Mouse (Mus musculus) ES-E14 (cell line): Measurements from ENCODE around the gene Stard3. TPM values are rescaled to one million over a fixed set of nuclear protein-coding genes. Genes with fewer than 3 reads are reported as not detected.

Experiments
- DNase-seq: peaks from one replicate; pipeline ENCODE4 v3.0.0-alpha.2; 2013; ENCODE audit warnings: low read depth, low spot score
- H3K27ac ChIP-seq: 2 replicates; pipeline ENCODE4 v1.5.1; 2012; ENCODE audit warnings: low read depth, mild to moderate bottlenecking, low read length, moderate library complexity, mixed read lengths; ENCODE audit not compliant: poor library complexity, insufficient read depth, severe bottlenecking
- H3K36me3 ChIP-seq: 2 replicates; pipeline ENCODE4 v1.6.1; 2012; ENCODE audit warnings: mild to moderate bottlenecking, low read length, moderate library complexity, mixed read lengths; ENCODE audit not compliant: control insufficient read depth, poor library complexity, insufficient read depth, severe bottlenecking
- H3K4me1 ChIP-seq, 2 experiments: fragments of 150-350 bp in 1 of 2; sonication (generic) in 1 of 2; 2 replicates each; pipeline ENCODE4 v1.6.1; 2012; ENCODE audit warnings: low read length in 2 of 2, mild to moderate bottlenecking in 1 of 2, mixed read lengths in 1 of 2; ENCODE audit not compliant: control insufficient read depth in 2 of 2, insufficient read depth in 2 of 2, poor library complexity in 1 of 2
- H3K4me3 ChIP-seq, 2 experiments: fragments of 150-350 bp in 1 of 2; sonication (generic) in 1 of 2; 2 replicates each; pipeline ENCODE4 v1.5.1; 2012; ENCODE audit warnings: low read length in 2 of 2, low read depth in 1 of 2, mild to moderate bottlenecking in 1 of 2, mixed read lengths in 1 of 2; ENCODE audit not compliant: insufficient read depth in 1 of 2, poor library complexity in 1 of 2, severe bottlenecking in 1 of 2
- H3K9ac ChIP-seq: 2 replicates; pipeline ENCODE4 v1.6.1; 2012; ENCODE audit warnings: low read depth, mild to moderate bottlenecking, low read length, mixed read lengths; ENCODE audit not compliant: poor library complexity, insufficient read depth, severe bottlenecking
- H3K9me3 ChIP-seq: fragments of 150-350 bp; sonication (generic); 2 replicates; pipeline ENCODE4 v1.6.1; 2012; ENCODE audit warnings: low read depth, mild to moderate bottlenecking, low read length; ENCODE audit not compliant: control insufficient read depth, insufficient read depth
- CHD2 ChIP-seq: IDR thresholded peaks from 2 replicates; pipeline ENCODE4 v1.6.1; 2014; ENCODE audit warnings: mild to moderate bottlenecking, low read depth, low read length, inconsistent platforms
- HCFC1 ChIP-seq: IDR thresholded peaks from 2 replicates; pipeline ENCODE4 v1.6.1; 2012; ENCODE audit warnings: low read length, inconsistent platforms, borderline replicate concordance; ENCODE audit not compliant: insufficient read depth
- MAFK ChIP-seq: IDR thresholded peaks from 2 replicates; pipeline ENCODE4 v1.6.1; 2014; ENCODE audit warnings: mild to moderate bottlenecking, low read depth, low read length, inconsistent platforms; ENCODE audit not compliant: insufficient read depth
- ZC3H11A ChIP-seq: IDR thresholded peaks from 2 replicates; pipeline ENCODE4 v1.6.1; 2012; ENCODE audit warnings: low read depth, mild to moderate bottlenecking, inconsistent platforms, low read length, borderline replicate concordance
- ZNF384 ChIP-seq: IDR thresholded peaks from 2 replicates; pipeline ENCODE4 v1.6.1; 2012; ENCODE audit warnings: low read depth, low read length, inconsistent platforms
- in situ Hi-C, 2 experiments: fragments of 600-800 bp; cut with MboI; formaldehyde crosslinking; loops; one replicate each; pipeline ENCODE4 v1.15.1; 2025; ENCODE audit warnings: low sequenced_read_pairs in 2 of 2, inconsistent platforms in 1 of 2; ENCODE audit not compliant: unreplicated experiment in 2 of 2
- total RNA-seq: library from RNA; depleted of rRNA; stranded (reverse); fragments of 300-350 nt; gene quantifications from 2 replicates; pipeline ENCODE4 v1.2.3, GENCODE M21; 2012

Stard3 gene
- total RNA-seq, 1 experiment, result 40.2 TPM

DNA sequence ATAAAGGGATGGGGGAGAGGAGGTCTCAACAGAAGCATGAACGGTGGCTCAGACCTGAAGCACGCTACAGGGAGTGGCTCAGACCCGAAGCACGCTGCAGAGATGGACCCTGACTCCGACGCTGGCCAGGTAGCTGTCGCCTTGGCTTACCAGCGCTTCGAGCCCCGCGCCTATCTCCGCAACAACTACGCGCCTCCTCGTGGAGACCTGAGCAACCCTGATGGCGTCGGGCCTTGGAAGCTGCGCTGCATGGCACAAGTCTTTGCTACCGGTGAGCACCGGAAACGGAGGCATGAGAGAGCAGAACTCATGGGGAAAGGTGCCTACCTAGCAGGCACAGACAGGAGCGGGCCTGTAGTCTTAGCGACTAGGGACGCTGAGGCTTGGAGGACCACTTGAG is 28.4 kb downstream of the Stard3 start:
- DNase-seq, result no peak
- in situ Hi-C loops, result no loop called here
- no peaks in the 10 kb centered on the region for H3K9me3 ChIP-seq
- peak overlapping the region in 1 of 2 experiments; percentile 33; a peak in 1 of 4 replicates for H3K4me3 ChIP-seq
- H3K36me3 ChIP-seq, result no peaks in the 10 kb centered on the region
- no peak overlapping the region for H3K27ac ChIP-seq
- 0 out of 2 replicates have a peak overlapping the region, but pooled peaks have one; percentile 13 for H3K9ac ChIP-seq
- H3K4me1 ChIP-seq, result peaks cover 0 to 19% of the 10 kb centered on the region in 2 experiments; a peak in 1 of 4 replicates
- TF ChIP-seq HCFC1 (no peak), MAFK (no peak), ZNF384 (no peak), CHD2 (no peak), ZC3H11A (no peak)

DNA sequence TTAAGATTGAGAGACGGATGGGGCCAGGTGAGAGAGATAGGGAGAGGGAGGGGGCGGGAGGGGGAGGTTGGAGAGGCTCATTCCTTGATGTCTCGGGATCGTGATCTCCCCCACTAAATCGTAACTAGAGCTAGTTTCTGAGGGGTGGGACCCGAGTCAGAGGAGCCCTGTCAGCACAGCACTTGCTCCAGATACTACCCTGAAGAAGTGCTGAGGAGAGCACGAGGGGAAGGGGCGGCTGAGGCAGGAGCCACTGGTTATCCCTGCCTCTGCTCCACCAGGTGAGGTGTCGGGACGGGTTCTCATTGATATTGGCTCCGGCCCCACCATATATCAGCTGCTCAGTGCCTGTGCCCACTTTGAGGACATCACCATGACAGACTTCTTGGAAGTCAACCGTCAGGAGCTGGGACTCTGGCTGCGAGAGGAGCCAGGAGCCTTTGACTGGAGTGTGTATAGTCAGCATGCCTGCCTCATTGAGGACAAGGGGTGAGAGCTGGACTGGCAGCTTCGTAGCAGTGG is 28.9 kb downstream of the Stard3 start:
- in situ Hi-C loops, result no loop called here
- DNase-seq, result no peak
- Histone ChIP-seq H3K4me3 (no peak overlapping the region), H3K4me1 (peaks cover 0 to 24% of the 10 kb centered on the region in 2 experiments; a peak in 1 of 4 replicates), H3K9ac (no peak overlapping the region), H3K9me3 (no peaks in the 10 kb centered on the region), H3K36me3 (no peaks in the 10 kb centered on the region), H3K27ac (no peak overlapping the region)
- TF ChIP-seq ZNF384 (no peak), HCFC1 (no peak)

GRCm38 (mm10) chr11:98388282-98388681 is 30.1 kb downstream of the Stard3 start:
- Histone ChIP-seq H3K36me3 (no peaks in the 10 kb centered on the region), H3K9me3 (no peaks in the 10 kb centered on the region), H3K27ac (no peak overlapping the region), H3K4me3 (no peak overlapping the region), H3K9ac (no peak overlapping the region), H3K4me1 (peaks cover 0 to 31% of the 10 kb centered on the region in 2 experiments; a peak in 1 of 4 replicates)
- TF ChIP-seq HCFC1 (no peak), CHD2 (no peak), MAFK (no peak), ZC3H11A (no peak), ZNF384 (no peak)
- in situ Hi-C loops, result no loop called here
- DNase-seq, result no peak

- Histone ChIP-seq H3K4me1 (peaks cover 0 to 31% of the 10 kb centered on the region in 2 experiments; a peak in 1 of 4 replicates), H3K4me3 (no peak overlapping the region), H3K36me3 (no peaks in the 10 kb centered on the region), H3K9me3 (no peaks in the 10 kb centered on the region), H3K27ac (no peak overlapping the region), H3K9ac (no peak overlapping the region)
- no peak for TF ChIP-seq ZC3H11A
- TF ChIP-seq ZNF384, result no peak
- no peak for TF ChIP-seq MAFK
- TF ChIP-seq HCFC1, result no peak
- TF ChIP-seq CHD2, result no peak
- no peak for DNase-seq
- in situ Hi-C loops, result no loop called here
Observed at GRCm38 (mm10) chr11:98389221-98389780, 31.1 kb downstream of the Stard3 start.

- peaks cover 0 to 31% of the 10 kb centered on the region in 2 experiments; a peak in 1 of 4 replicates for H3K4me1 ChIP-seq
- no peak overlapping the region for H3K27ac ChIP-seq
- in situ Hi-C loops, result no loop called here
Observed at GRCm38 (mm10) chr11:98390141-98390540, 32.0 kb downstream of the Stard3 start.

More at GRCm38 (mm10) chr11:98390141-98390540, 32.0 kb downstream of the Stard3 start:
- no peak for DNase-seq
- TF ChIP-seq ZC3H11A, result no peak
- TF ChIP-seq HCFC1, result no peak
- TF ChIP-seq MAFK, result no peak
- TF ChIP-seq ZNF384, result no peak
- no peak for TF ChIP-seq CHD2
- Histone ChIP-seq H3K36me3 (no peaks in the 10 kb centered on the region), H3K9ac (no peak overlapping the region), H3K9me3 (no peaks in the 10 kb centered on the region), H3K4me3 (no peak overlapping the region)
